Mouse (Mus musculus) lung, adult 2 months (tissue): ENCODE measurements around the gene Gpr119.

Source experiments
- CTCF ChIP-seq: fragments of 200-500 bp; IDR thresholded peaks from 2 replicates; pipeline ENCODE4 v1.5.1; 2011; ENCODE audit warnings: mild to moderate bottlenecking, low read length, control low read depth; ENCODE audit not compliant: insufficient read depth
- POLR2A ChIP-seq: fragments of 200-500 bp; IDR thresholded peaks from 2 replicates; pipeline ENCODE4 v1.6.1; 2011; ENCODE audit warnings: low read depth, mild to moderate bottlenecking, control low read depth, low read length, borderline replicate concordance; ENCODE audit errors: extremely low read depth

DNA sequence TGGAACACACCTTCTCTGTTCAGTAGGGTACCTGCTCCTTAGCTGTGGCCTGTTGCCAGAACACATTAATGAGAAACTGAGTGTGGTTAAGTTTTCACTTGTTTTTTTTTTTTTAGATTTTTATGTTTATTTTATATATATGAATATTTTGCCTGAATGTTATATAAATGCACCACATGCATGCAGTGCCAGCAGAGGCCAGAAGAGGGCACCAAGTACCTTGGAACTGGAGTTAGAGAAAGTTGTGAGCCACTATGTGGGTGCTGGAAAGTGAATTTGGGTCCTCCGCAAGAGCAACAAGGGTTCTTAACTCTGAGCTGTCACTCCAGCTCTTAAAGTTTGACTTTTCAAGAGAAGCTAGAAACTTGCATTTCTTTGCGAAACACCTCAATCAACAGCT lies 30.2 kb downstream of the Gpr119 start:
- TF ChIP-seq POLR2A (no peak), CTCF (peak; percentile 46)
